Mouse (Mus musculus) olfactory bulb, adult 2 months (tissue): Measurements from ENCODE around the gene Pomc. TPM values are rescaled to one million over a fixed set of nuclear protein-coding genes. Genes with fewer than 3 reads are reported as not detected.
A peak's percentile ranks its signal among the peaks of the same experiment; 100 is the strongest.
"Not testable (repeated sequence)": the region's sequence is repeated elsewhere in the genome, so short reads cannot be mapped to it uniquely, and the experiment has no call there.

Experiments used
- H3K27ac ChIP-seq: fragments of 200-500 bp; 2 replicates; pipeline ENCODE4 v1.5.1; 2012; ENCODE audit warnings: low read depth, low read length; ENCODE audit not compliant: insufficient read depth
- H3K4me1 ChIP-seq: fragments of 200-500 bp; 2 replicates; pipeline ENCODE4 v1.6.1; 2012; ENCODE audit warnings: low read length; ENCODE audit not compliant: control insufficient read depth, insufficient read depth
- H3K4me3 ChIP-seq: fragments of 200-500 bp; 2 replicates; pipeline ENCODE4 v1.5.1; 2012; ENCODE audit warnings: mild to moderate bottlenecking, low read depth, low read length, moderate library complexity; ENCODE audit not compliant: insufficient read depth
- CTCF ChIP-seq: fragments of 200-500 bp; IDR thresholded peaks from 2 replicates; pipeline ENCODE4 v1.5.1; 2012; ENCODE audit warnings: low read depth, mild to moderate bottlenecking, low read length, moderate library complexity; ENCODE audit not compliant: insufficient read depth
- POLR2A ChIP-seq: fragments of 200-500 bp; IDR thresholded peaks from 2 replicates; pipeline ENCODE4 v1.6.1; 2012; ENCODE audit warnings: mild to moderate bottlenecking, low read depth, low read length, moderate library complexity; ENCODE audit not compliant: insufficient read depth
- WGBS: fragments of 180-500 bp; shearing (Covaris S2); methylation state at CpG from one replicate; pipeline ENCODE4 v1.1.7; 2018; 5-methylcytosine and 5-hydroxymethylcytosine counted together
- polyA plus RNA-seq: library from polyadenylated mRNA; stranded (reverse); fragments of >200 nt; gene quantifications from 2 replicates; pipeline ENCODE4 v1.2.4, GENCODE M21; 2012; ENCODE audit warnings: low replicate concordance; ENCODE audit not compliant: missing spikeins, insufficient read depth, insufficient read length

Pomc gene
- polyA plus RNA-seq, 1 experiment, result not detected

DNA sequence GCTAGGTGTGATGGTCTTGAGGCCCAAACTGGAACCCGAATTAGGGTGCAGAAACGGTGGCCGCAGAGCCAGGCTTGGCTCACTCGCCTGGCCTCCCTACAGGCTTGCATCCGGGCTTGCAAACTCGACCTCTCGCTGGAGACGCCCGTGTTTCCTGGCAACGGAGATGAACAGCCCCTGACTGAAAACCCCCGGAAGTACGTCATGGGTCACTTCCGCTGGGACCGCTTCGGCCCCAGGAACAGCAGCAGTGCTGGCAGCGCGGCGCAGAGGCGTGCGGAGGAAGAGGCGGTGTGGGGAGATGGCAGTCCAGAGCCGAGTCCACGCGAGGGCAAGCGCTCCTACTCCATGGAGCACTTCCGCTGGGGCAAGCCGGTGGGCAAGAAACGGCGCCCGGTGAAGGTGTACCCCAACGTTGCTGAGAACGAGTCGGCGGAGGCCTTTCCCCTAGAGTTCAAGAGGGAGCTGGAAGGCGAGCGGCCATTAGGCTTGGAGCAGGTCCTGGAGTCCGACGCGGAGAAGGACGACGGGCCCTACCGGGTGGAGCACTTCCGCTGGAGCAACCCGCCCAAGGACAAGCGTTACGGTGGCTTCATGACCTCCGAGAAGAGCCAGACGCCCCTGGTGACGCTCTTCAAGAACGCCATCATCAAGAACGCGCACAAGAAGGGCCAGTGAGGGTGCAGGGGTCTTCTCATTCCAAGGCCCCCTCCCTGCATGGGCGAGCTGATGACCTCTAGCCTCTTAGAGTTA, 5.2 kb downstream of the Pomc start:
- H3K4me1 ChIP-seq, result peaks cover 10% of the 10 kb centered on the region
- peak overlapping the region; percentile 81 for H3K27ac ChIP-seq
- TF ChIP-seq POLR2A, result peak; percentile 83
- no peak for TF ChIP-seq CTCF
- WGBS, result 3% methylated on average over 53 of the region's 53 CpGs
- peak overlapping the region; percentile 58 for H3K4me3 ChIP-seq

DNA sequence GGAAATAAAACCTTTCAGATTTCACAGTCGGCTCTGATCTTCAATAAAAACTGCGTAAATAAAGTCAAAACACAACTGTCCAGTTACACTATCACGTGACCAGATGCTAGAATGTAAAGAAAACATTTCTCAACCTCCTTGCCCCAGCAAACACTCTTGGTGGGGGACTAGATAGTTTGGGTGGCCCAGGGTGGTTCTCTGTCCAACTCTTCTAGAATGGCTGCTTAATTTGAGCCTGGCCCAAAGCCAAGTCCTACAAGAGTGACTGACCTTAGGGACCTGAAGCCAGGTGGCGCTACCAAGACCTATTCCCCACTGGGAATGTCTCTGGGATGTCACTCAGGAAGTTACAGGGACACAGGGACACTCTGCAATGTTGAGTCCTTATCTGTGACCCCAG, 5.8 kb downstream of the Pomc start:
- TF ChIP-seq CTCF (no peak), POLR2A (no peak)
- Histone ChIP-seq H3K4me1 (peaks cover 9% of the 10 kb centered on the region), H3K27ac (peak overlapping the region; percentile 81), H3K4me3 (peak overlapping the region; percentile 58)
- WGBS, result 47% methylated on average over 4 of the region's 4 CpGs

GRCm38 (mm10) chr12:3967196-3967595, 12.4 kb downstream of the Pomc start:
- TF ChIP-seq POLR2A, result no peak
- no peak for TF ChIP-seq CTCF
- WGBS, result 94% methylated on average over 4 of the region's 4 CpGs
- no peak overlapping the region for H3K4me3 ChIP-seq
- no peaks in the 10 kb centered on the region for H3K4me1 ChIP-seq
- H3K27ac ChIP-seq, result no peak overlapping the region

DNA sequence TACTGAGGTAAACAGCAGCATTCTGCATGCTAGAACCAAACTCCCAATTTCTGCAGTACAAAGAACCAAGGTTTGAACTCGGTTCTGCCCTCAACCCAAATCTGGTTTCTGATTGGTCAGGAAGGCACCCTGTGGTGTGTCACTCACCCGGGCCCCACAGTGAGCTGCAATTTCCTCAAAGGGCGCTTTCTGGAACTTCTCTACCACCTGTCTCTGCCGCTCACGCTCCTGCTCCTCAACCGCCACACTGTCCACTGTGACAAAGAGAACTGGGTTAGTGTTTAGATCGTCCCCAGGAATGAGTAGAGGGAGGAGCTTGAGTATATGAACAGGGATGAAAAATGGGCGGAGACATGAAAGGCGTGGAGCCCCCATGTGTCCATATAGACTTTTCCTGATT, 13.6 kb downstream of the Pomc start:
- WGBS, result 67% methylated on average over 9 of the region's 9 CpGs
- no peaks in the 10 kb centered on the region for H3K4me1 ChIP-seq
- no peak overlapping the region for H3K27ac ChIP-seq
- TF ChIP-seq CTCF (no peak), POLR2A (no peak)
- H3K4me3 ChIP-seq, result no peak overlapping the region

DNA sequence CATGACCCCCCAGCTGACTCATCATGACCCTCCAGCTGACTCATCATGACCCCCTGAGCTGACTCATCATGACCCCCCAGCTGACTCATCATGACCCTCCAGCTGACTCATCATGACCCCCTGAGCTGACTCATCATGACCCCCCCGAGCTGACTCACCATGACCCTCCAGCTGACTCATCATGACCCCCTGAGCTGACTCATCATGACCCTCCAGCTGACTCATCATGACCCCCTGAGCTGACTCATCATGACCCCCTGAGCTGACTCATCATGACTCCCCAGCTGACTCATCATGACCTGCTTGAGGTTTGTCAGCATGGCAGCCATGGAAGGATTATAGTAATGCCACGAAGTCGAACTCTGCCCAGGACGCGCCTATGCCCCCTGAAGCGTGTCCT, 18.4 kb downstream of the Pomc start:
- H3K4me1 ChIP-seq, H3K4me3 ChIP-seq, H3K27ac ChIP-seq: not testable (repeated sequence)
- WGBS, result 94% methylated on average over 6 of the region's 6 CpGs

DNA sequence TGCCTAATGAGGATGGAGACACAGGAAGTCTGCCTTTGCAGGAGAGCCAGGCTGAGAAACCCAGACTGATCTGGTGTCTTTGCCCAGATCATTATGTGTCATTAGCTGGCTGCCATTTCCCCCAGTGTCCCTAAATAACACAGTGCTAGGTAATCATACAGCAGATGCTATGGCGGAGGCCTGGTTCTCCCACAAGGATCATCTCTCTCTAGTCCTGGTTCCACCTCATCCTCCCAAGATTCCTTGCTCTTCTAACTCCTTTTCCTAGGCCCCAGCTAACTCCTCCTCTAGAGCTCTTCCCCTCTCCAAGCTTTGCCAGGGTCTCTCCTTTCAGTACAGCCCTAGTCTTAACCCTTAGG, 26.2 kb downstream of the Pomc start:
- Histone ChIP-seq H3K4me1 (peaks cover 21% of the 10 kb centered on the region), H3K4me3 (peak overlapping the region; percentile 50; the same call in 1 of the 2 replicates), H3K27ac (no peak overlapping the region)
- TF ChIP-seq CTCF (no peak), POLR2A (no peak)
- WGBS, result 29% methylated on average over 1 of the region's 1 CpGs

DNA sequence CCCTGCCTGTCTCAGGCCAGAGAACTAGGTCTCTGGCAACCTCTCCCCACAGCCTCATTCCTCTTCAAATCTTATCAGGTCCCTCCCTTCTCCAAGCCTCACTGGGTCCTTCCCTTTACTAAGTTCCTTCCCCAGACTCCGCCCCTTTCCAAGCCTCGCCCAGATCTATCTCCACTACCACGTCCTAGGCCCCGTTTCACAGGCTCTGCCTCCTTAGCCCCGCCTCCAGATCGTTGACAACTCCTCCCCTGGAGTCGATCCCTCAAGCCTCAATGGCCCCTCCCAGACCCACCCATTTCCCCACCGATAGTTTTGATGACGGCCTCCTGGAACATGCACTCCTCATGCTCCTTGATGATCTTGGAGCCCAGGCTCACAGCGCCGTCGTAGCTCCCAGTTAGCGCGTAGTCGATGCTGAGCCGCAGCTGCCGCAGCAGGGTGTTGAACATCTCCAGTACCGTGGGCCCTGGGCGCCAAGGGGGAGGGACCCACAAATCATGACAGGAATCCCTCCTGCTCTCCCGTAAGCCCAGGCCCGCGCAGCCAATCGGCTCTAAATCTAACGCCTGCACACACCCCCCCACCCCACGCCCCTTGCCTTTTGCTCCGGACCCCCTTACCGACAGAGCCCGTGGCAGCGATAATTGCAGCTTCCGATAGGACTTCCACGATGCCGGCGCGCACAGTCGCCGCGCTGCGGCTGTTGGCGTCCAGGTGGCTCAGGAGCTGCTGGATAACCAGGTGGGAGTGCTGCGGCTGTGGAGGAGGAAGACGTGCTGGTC, 26.8 kb downstream of the Pomc start:
- Histone ChIP-seq H3K4me1 (peaks cover 21% of the 10 kb centered on the region), H3K4me3 (peak overlapping the region; percentile 50), H3K27ac (no peak overlapping the region)
- WGBS, result 3% methylated on average over 41 of the region's 41 CpGs
- TF ChIP-seq POLR2A (0 out of 2 replicates have a peak, but pooled peaks have one; percentile 24), CTCF (no peak)

DNA sequence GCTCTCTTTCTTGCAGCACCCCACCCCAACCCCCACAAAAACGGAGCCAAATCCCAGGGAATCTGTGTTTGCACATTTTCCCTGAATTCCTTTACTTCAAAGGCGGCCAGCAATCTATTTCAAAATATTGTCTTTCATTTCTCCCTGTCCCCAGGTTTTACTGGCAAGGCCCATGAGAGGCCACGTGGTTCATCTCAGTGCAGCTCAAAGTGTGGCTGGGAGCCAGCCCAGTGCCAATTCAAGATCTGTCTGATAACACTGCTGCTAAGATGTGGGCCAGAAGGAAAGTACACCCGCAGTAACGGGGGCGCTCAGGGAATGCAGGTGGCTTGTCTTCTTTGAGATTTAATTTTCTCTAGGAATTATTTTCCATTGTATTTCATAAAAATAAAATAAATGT, 27.5 kb downstream of the Pomc start:
- H3K4me1 ChIP-seq, result peaks cover 21% of the 10 kb centered on the region
- no peak overlapping the region for H3K27ac ChIP-seq
- 17% methylated on average over 6 of the region's 6 CpGs for WGBS
- TF ChIP-seq CTCF (no peak), POLR2A (no peak)
- H3K4me3 ChIP-seq, result peak overlapping the region; percentile 50; the same call in 1 of the 2 replicates

DNA sequence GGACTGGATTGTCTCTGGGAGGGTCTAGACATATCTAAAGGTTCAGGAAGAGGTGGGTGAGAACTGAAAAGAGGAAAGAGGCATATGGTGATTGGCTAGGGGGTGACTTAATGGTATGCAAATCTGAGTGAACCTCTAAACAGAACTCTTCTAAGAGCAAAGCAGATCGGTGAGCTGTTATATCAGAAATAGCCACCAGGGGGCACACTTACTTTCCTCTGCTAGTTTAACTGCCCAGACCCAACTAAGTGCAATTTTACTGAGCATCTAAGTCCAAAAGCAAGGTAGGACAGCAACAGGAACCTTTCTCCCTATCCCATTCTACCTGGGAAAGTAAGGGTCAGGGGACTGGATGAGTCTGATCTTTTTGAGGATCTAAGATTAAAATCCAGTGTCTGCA, 29.0 kb downstream of the Pomc start:
- TF ChIP-seq POLR2A (no peak), CTCF (no peak)
- Histone ChIP-seq H3K4me3 (no peak overlapping the region), H3K4me1 (peaks cover 21% of the 10 kb centered on the region), H3K27ac (no peak overlapping the region)
- 0% methylated on average over 1 of the region's 1 CpGs for WGBS

DNA sequence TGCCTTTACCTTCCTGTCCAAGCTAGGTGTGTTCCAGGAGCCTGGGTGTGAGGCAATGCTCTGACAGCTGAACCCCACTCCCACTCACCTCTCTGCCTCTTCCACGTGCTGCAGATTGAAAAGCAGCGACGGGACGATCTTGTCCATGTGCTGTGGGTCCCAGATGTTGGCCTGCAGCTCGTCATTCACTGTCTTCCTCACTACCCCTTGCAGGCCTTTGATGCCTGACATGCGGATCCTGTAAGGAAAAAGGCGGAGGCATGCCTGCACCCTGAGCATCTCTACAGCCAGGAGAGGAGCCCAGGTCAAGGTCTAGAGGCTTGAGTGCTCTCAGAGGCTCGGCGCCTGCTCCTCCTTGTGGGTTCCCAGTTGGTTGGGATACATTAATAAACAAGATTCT, 29.7 kb downstream of the Pomc start:
- H3K27ac ChIP-seq, result no peak overlapping the region

More for the DNA sequence above, 29.7 kb downstream of the Pomc start:
- WGBS, result 86% methylated on average over 9 of the region's 9 CpGs
- TF ChIP-seq CTCF, result no peak
- no peak for TF ChIP-seq POLR2A
- H3K4me3 ChIP-seq, result no peak overlapping the region
- H3K4me1 ChIP-seq, result peaks cover 21% of the 10 kb centered on the region
